Mouse (Mus musculus): Measurements from ENCODE around the gene Cpm. TPM values are rescaled to one million over a fixed set of nuclear protein-coding genes. Genes with fewer than 3 reads are reported as not detected.

Cpm gene
- polyA plus RNA-seq, 1 experiment from 2014 or later, result 5.2 TPM

DNA sequence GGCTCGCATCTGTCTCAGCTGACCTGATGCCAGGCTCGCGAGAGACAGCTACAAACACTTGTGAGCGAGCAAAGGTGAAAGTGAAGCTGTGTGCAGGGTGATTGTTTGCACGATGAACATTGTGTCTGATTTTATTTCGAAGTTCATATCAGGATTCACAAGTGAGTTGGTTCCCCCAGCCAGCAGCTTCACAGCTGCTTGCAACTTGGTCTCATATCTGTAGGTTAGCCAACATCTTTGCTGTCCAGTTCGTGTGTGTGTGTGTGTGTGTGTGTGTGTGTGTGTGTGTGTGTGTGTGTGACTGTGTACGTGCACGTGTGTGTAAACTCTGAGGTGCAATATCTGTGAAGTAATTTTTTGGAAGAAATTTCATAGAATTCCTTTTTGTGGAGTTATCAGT lies 26.2 kb downstream of the Cpm start:
- Histone ChIP-seq H3K9me3 (no peaks in the 10 kb centered on the region), H3K4me1 (no peaks in the 10 kb centered on the region), H3K4me3 (replicated peaks) (no peak overlapping the region), H3K27me3 (no peaks in the 10 kb centered on the region), H3K36me3 (replicated peaks) (no peaks in the 10 kb centered on the region), H3K27ac (no peak overlapping the region), H3K9ac (no peak overlapping the region), H3K4me2 (no peak overlapping the region)
- 82% methylated on average over 9 of the region's 9 CpGs for WGBS
- no peak for ATAC-seq (ENCODE audit: low FRiP score)

DNA sequence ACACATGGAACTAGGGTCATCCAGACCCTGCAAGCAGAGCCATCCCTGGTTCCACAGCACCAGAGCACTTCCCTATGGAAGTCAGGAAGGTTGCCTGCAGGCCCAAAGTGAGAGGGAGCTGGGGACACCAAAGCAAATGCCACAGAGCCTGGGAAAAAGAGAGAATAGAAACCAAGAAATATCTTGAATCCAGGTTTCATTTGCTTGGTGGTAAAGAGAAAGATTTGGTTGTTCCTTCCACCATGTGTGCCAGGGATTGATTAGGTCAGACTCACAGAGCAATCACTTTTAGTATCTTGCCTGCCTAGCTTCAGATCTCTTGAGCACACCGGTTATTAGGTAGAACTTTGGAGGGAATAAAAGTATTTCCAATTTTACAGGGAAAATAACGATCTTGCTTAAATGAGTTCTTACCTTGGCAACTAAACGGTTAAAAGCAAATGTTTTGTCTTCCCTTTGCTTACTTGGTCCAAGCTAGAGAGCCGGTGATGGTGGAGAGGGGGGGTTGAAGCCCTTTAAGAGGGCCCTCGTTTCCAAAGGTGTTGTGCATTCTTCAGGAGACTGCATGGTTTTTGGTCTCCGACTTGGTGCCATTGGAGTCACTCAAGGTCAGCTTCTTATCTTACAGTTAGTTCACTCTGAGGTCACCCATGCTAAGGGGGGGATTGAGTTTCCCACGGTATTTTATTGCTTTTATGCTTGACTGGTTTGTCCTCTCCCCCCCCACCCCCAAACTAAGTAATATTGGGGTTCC lies 26.8 kb downstream of the Cpm start:
- Histone ChIP-seq H3K4me1 (no peaks in the 10 kb centered on the region), H3K9me3 (no peaks in the 10 kb centered on the region), H3K9ac (no peak overlapping the region), H3K36me3 (replicated peaks) (no peaks in the 10 kb centered on the region), H3K4me2 (no peak overlapping the region), H3K27ac (no peak overlapping the region), H3K4me3 (replicated peaks) (no peak overlapping the region), H3K27me3 (no peaks in the 10 kb centered on the region)
- 61% methylated on average over 7 of the region's 7 CpGs for WGBS
- no peak for ATAC-seq (ENCODE audit: low FRiP score)

DNA sequence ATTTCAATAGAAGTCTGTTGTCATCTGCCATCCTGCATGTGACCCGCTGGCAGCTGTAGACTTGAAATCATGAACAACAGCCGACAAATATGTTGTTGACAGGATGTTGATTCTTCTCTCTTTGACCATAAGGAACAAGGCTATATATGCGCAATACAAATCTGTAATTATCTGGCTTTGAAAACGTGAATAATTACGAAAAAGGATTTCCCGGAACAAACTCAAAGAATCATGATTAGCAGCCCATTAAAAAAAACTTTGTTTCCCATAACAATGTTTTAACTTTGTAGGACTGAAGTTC lies 27.3 kb downstream of the Cpm start:
- no peak overlapping the region for H3K9ac ChIP-seq

DNA sequence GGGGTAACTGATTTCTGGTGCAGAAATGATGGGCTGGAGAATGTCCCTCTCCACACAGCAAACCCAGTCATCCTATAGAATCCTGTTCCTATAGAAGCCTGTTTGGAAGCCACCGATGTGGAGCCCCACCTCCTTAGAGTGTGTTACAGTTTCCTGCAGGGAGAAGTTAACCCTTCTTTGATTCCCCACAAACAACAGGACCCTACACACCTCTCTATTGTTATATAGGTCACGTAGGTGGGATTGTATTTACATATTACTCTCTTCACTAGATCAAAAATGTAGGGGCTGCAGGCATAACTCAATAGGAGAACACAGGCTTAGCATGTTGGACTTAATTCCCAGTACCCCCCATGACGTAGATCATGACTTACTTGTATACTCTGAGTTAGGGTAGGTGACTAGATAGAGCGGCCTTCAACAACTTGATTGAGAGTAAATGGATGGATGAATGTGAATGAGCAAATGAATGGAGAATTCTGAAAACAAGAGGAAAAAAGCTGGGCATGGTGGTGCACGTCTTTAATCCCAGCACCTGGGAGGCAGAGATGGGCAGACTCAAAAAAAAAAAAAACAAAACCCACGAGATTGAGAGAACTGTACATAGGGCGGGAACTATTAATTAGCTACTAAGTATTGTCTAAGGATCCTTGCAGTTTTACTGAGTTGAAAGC lies 27.8 kb downstream of the Cpm start:
- whole genome bisulfite sequencing, result 80% methylated on average over 7 of the region's 7 CpGs
- Histone ChIP-seq H3K27me3 (no peaks in the 10 kb centered on the region), H3K9ac (no peak overlapping the region), H3K9me3 (no peaks in the 10 kb centered on the region), H3K4me3 (replicated peaks) (no peak overlapping the region), H3K36me3 (replicated peaks) (no peaks in the 10 kb centered on the region), H3K4me2 (no peak overlapping the region), H3K27ac (no peak overlapping the region), H3K4me1 (no peaks in the 10 kb centered on the region)
- ATAC-seq (ENCODE audit: low FRiP score), result no peak

More for the DNA sequence above, 27.3 kb downstream of the Cpm start:
- no peaks in the 10 kb centered on the region for H3K4me1 ChIP-seq
- no peaks in the 10 kb centered on the region for H3K9me3 ChIP-seq
- H3K36me3 ChIP-seq (replicated peaks), result no peaks in the 10 kb centered on the region
- ATAC-seq (ENCODE audit: low FRiP score), result no peak
- no peak overlapping the region for H3K27ac ChIP-seq
- no peak overlapping the region for H3K4me2 ChIP-seq
- no peaks in the 10 kb centered on the region for H3K27me3 ChIP-seq
- WGBS, result 89% methylated on average over 6 of the region's 6 CpGs
- H3K4me3 ChIP-seq (replicated peaks), result no peak overlapping the region

DNA sequence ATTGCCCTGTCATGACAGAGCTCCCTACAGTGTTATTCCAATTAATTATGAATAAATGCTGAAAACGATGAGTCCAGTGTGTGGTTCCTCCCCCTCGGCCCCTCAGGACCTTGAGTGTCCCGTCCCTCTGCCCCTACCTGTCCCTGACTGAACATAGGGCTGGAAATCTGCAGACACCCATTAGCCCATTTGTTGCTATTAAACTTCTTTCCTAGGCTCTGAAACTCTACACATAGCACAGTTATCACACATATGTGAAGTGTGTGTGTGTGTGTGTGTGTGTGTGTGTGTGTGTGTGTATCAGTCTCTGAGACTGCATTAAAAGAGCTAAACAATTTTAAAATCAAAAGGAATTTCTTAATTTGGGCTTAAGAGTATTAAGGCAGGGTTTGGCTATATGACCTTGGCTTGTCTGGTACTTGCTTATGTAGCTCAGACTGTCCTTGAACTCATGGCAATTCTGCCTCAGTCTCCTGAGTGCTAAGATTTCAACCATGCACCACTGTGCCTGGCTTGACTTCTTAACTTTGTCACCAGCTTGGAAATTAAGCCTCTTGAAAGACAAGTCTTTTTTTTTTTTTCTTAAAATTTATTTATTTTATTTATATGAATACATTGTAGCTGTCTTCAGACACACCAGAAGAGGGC lies 28.5 kb downstream of the Cpm start:
- Histone ChIP-seq H3K4me2 (no peak overlapping the region), H3K9me3 (no peaks in the 10 kb centered on the region), H3K9ac (no peak overlapping the region), H3K27me3 (no peaks in the 10 kb centered on the region), H3K4me3 (replicated peaks) (no peak overlapping the region), H3K36me3 (replicated peaks) (no peaks in the 10 kb centered on the region), H3K4me1 (no peaks in the 10 kb centered on the region), H3K27ac (no peak overlapping the region)
- 84% methylated on average over 3 of the region's 3 CpGs for WGBS
- no peak for ATAC-seq (ENCODE audit: low FRiP score)

DNA sequence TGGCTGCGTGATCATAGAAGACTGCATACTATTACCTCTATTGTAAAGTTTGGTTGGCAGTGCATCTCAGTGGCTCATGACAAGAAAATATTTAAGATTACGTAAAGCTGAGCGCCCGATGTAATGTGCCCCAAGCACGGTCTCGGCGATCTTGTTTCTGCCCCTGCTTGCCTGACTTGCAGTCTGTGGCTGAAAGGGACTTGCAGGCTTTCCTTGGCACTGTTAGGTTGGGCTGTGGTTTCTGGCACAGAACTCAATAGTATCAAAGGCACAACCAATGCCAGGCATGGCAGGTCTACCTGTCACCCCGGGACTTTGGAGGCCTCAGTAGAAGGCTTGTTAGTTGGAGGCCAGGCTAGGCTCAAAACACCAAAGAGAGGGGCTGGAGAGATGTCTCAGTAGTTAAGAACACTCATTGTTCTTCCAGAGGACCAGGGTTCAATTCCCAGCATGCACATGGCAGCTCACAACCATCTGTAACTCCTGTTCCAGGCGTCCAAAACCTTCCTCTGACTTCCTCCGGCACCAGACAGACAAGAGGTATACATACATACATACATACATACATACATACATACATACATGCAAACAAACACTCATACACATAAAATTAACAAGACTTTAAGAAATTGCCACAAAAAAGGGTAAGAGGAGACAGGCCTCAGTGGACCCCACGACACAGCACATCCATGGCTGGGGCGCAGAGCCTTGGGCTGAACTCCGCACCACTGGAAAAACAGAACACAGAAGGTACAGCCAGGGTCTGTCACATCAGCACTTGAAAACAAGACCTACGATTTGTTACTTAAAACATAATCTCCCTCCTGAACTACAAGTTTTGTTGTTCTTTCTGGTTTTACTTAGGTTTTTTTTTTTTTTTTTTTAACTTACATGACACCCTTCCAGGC lies 29.5 kb downstream of the Cpm start:
- no peaks in the 10 kb centered on the region for H3K27me3 ChIP-seq
- no peaks in the 10 kb centered on the region for H3K36me3 ChIP-seq (replicated peaks)
- no peak overlapping the region for H3K27ac ChIP-seq
- H3K9me3 ChIP-seq, result no peaks in the 10 kb centered on the region
- peaks cover 3% of the 10 kb centered on the region; the same call in 1 of the 2 replicates for H3K4me1 ChIP-seq
- no peak overlapping the region for H3K4me2 ChIP-seq
- H3K9ac ChIP-seq, result no peak overlapping the region
- no peak overlapping the region for H3K4me3 ChIP-seq (replicated peaks)
- 92% methylated on average over 14 of the region's 14 CpGs for WGBS
- no peak for ATAC-seq (ENCODE audit: low FRiP score)

DNA sequence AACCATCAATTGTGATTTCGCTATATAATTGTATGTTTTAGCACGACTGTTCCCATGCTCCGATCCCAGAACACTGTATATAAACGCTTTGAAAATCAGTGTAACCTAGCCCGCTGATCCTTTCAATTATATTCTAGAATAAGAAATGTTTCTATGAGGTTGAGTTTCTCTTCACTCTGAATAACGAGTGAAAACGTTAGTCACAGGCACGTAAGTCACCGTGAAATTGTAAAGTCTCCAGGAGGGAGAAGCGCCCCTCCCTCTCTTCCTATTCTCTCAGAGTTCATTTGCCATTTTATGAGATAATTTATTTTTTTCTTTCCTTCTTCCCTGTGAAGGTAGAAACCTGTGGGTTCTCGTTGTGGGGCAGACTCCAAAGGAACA lies 30.1 kb downstream of the Cpm start:
- Histone ChIP-seq H3K4me2 (no peak overlapping the region), H3K36me3 (replicated peaks) (no peaks in the 10 kb centered on the region), H3K9me3 (no peaks in the 10 kb centered on the region), H3K9ac (no peak overlapping the region), H3K4me3 (replicated peaks) (no peak overlapping the region), H3K27me3 (no peaks in the 10 kb centered on the region), H3K4me1 (peaks cover 5% of the 10 kb centered on the region; the same call in 1 of the 2 replicates), H3K27ac (no peak overlapping the region)
- WGBS, result 75% methylated on average over 11 of the region's 11 CpGs
- ATAC-seq (ENCODE audit: low FRiP score), result no peak

DNA sequence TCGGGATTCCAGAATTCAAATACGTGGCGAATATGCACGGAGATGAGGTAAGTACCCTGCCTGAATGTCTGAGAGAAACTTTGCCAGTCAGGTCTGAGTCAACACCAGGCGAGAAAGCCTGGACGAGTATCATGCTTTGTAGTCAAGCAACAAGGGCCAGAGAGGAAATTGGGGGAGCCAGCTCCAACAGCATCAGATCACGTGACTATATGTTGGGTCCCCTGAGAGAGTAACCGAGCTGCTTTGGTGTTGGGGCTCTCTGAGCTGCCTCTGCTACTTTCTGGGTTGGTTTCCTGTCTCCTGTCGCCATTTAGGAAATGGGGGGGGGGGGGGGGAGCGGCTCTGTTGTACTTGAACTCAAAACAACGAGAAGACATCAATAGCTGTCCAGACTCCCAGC lies 30.5 kb downstream of the Cpm start:
- 66% methylated on average over 11 of the region's 11 CpGs for WGBS
- H3K27ac ChIP-seq, result no peak overlapping the region

DNA sequence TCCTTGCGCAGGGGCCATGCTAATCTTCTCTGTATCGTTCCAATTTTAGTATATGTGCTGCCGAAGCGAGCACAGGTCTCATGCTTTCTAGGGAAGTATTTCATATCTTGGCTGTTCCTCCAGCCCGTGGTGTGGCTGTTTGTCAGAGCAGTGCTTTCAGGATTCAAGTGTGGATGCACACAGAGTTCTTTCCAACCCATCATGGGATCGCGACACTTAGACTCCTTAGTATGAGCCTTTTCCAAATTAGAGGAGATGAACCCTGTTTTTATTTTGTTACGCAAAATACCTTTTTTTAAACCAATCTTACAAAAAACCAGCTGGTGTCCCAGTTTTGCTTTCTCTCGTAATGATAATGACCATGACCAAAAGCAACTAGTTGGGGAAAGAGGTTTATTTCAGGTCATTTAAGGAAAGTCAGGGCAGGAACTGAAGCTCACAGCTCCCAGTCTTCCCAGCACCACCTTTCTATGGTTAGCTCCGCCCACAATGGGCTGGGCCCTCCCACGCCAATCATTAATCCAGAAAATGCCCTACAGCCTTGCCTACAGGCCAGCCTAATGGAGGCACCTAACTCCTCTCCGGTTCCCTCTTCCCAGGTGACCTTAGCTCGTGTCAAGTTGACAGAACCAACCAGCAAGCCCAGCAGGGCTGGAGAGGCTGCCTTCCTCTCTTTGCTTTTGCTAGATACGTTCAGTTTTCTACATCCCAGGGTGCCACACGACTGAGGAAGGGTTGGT lies 33.2 kb downstream of the Cpm start:
- H3K9ac ChIP-seq, result no peak overlapping the region
- H3K27ac ChIP-seq, result no peak overlapping the region
- no peak overlapping the region for H3K4me2 ChIP-seq
- no peak overlapping the region for H3K4me3 ChIP-seq (replicated peaks)
- peaks cover 5% of the 10 kb centered on the region; the same call in 1 of the 2 replicates for H3K4me1 ChIP-seq
- ATAC-seq (ENCODE audit: low FRiP score), result no peak
- no peaks in the 10 kb centered on the region for H3K9me3 ChIP-seq
- no peaks in the 10 kb centered on the region for H3K27me3 ChIP-seq
- no peaks in the 10 kb centered on the region for H3K36me3 ChIP-seq (replicated peaks)
- 82% methylated on average over 15 of the region's 15 CpGs for WGBS

More for the DNA sequence above, 30.5 kb downstream of the Cpm start:
- H3K4me3 ChIP-seq (replicated peaks), result no peak overlapping the region
- peaks cover 5% of the 10 kb centered on the region; the same call in 1 of the 2 replicates for H3K4me1 ChIP-seq
- no peak for ATAC-seq (ENCODE audit: low FRiP score)
- no peak overlapping the region for H3K4me2 ChIP-seq
- H3K36me3 ChIP-seq (replicated peaks), result no peaks in the 10 kb centered on the region
- no peaks in the 10 kb centered on the region for H3K27me3 ChIP-seq
- no peaks in the 10 kb centered on the region for H3K9me3 ChIP-seq
- no peak overlapping the region for H3K9ac ChIP-seq

DNA sequence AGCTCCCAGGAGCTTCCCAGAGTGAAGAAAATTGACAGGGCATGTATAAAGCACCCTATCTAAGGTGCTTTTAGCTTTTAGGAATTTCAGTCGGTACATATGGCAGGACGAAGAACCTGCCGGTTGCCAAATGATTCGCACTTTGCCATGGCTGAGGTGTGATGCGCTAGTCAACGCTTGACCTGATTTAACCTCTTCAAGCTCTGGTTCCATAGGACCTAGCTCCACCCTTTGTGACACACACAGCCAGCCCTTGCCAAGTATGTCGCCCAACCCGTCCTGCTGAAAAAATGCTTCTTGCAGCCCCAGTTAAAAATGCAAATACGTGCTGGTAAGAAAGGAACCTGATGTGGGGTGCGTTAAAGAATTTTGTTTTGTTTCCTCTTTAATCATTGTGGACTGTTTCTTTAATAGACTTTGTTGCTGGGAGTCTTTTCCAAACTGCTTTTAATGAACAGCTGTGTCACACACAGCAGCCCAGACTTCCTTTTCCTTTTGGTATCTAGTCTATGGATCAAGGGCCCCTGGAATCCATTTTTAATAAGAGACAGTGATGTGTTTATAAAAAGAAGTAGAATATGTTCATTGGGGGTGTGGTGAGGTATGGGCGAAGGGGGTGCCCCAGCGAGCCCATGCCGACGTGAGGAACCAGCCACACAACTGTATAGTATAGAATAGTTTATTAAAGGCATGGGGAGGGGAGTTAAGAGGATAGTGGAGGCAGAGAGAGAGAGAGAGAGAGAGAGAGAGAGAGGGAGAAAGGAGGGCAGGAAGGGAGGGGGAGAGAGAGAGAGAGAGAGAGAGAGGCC lies 34.0 kb downstream of the Cpm start:
- no peaks in the 10 kb centered on the region for H3K9me3 ChIP-seq
- WGBS, result 82% methylated on average over 14 of the region's 14 CpGs
- no peaks in the 10 kb centered on the region for H3K27me3 ChIP-seq
- H3K4me3 ChIP-seq (replicated peaks), result no peak overlapping the region
- no peak for ATAC-seq (ENCODE audit: low FRiP score)
- H3K4me2 ChIP-seq, result no peak overlapping the region
- H3K4me1 ChIP-seq, result peaks cover 5% of the 10 kb centered on the region; the same call in 1 of the 2 replicates
- H3K36me3 ChIP-seq (replicated peaks), result no peaks in the 10 kb centered on the region
- H3K9ac ChIP-seq, result no peak overlapping the region
- no peak overlapping the region for H3K27ac ChIP-seq

DNA sequence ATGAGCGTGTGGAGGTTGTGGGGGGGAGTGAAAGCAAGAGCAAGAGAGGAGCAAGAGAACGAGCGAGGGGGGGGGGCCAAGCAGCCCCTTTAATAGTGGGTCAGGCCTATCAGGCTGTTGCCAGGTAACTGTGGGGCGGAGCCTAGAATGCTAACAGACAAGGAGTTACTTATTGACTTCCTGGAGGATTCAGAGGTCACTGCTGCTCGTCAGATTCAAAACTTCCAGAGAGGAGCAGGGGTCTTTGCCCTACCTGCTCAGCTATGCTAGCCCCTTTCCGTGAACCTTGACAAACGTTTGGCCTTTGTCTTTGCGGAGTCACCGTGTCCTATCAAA lies 34.5 kb downstream of the Cpm start:
- H3K9ac ChIP-seq, result no peak overlapping the region
- H3K27ac ChIP-seq, result no peak overlapping the region
- H3K4me2 ChIP-seq, result peak overlapping the region; percentile 19; the same call in 1 of the 2 replicates
- H3K36me3 ChIP-seq (replicated peaks), result no peaks in the 10 kb centered on the region
- no peaks in the 10 kb centered on the region for H3K27me3 ChIP-seq
- no peak for ATAC-seq (ENCODE audit: low FRiP score)
- WGBS, result 22% methylated on average over 9 of the region's 9 CpGs
- peaks cover 5% of the 10 kb centered on the region; the same call in 1 of the 2 replicates for H3K4me1 ChIP-seq
- H3K4me3 ChIP-seq (replicated peaks), result no peak overlapping the region
- H3K9me3 ChIP-seq, result no peaks in the 10 kb centered on the region

Data from forebrain, embryonic 12.5 days (tissue).